Mouse (Mus musculus) cerebral cortex, adult 2 months (tissue): Measurements from ENCODE around the gene Dus2.

ENCODE experiments used
- WGBS: fragments of 180-500 bp; shearing (Covaris S2); methylation state at CpG from one replicate; pipeline ENCODE4 v1.1.7; 2018; 5-methylcytosine and 5-hydroxymethylcytosine counted together

The Dus2 gene

DNA sequence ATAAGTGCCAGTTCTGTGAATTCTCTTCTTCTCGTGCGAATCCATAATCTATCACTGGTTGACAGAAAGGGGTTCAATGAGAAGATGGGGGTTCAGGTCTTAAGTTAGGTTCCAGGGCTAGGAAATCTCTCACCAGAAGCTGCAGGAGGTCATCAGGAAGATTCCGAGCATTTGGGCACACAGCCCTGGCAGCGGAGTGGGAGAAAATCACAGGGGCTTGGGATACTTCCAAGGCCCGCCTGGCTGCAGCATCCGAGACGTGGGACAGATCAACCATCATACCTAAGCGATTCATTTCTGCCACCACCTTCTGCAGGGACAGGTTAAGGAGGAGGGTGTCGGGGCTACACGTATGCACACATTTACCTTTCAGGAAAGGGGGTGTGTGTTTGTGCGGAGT is 2.6 kb upstream of the Dus2 start:
- 83% methylated on average over 11 of the region's 11 CpGs for WGBS

DNA sequence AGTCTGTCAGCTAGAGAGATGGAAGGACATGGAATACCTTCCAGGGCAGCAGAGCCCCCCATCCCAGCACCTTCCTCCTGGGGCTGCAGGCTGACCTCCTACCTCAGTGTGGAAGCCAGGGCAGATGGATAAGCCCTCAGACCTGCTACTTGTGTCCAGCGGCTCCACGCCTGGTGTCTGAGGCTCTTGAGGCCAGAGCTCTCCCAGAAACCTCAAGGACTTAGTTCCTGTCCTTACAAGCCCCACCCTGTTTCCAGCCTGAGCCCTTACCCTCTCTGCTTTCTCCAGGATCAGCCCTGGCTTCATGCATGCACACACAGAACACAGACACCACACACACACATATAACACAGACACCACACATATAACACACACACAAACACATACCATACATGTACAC is 409 bp downstream of the Dus2 start:
- 91% methylated on average over 2 of the region's 2 CpGs for WGBS

DNA sequence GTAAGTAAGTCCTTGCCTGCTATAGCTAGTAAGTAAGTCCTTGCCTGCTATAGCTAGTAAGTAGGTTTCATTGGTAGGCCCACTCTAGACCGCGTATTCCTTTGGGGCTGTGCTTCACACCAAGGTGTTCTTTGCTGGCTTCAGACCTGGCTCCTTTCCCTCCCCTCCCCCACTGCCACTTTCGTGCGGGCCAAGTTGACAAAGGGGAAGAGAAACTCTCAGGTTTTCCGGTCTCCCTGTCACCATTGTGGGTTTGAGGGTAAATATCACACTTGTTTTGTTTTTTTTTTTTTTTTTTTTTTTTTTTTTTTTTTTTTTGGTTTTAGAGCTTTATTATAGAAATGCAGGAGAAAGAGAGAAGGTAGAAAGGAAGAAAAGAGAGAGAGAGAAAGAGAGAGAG is 1.4 kb downstream of the Dus2 start:
- 72% methylated on average over 5 of the region's 5 CpGs for WGBS

DNA sequence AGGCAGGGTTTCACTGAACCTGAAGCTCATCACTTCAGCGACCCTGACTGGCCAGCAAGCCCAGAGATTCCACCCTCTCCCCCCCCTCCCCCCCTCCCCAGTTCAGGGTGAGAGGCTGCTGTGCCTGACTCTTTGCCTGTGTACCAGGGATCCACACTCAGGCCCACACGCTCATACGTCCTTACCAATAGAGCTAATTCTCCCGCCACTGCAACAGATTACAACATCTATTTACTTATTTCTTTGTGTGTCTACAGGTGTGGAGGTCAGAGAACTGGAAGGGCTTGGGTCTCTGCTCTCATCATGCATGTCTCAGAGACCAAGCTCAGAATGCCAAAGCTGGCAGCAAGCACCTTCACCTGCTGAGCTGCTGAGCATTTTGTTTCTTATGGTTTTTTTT is 2.1 kb downstream of the Dus2 start:
- 67% methylated on average over 4 of the region's 4 CpGs for WGBS

DNA sequence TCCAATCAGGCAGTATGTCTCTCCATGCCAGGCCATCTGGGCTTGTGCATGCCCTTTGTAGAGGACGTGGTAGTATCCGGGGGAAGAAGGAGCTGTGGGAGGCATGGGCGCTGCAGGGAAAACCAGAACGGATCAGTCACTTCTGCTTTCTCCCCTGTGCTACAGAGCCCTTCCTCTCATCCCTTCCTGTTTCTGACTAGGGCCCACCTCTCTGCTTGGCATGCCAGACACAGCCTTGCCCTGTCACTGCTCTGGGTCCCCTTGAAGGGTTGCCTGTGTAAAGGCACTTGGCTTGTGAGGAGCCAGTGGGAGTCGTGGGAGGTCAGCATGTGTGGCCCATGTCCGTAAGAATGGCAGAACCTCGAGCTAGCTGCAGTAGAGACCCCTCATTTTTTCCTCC is 5.2 kb downstream of the Dus2 start:
- WGBS: 70% methylated on average over 7 of the region's 7 CpGs

DNA sequence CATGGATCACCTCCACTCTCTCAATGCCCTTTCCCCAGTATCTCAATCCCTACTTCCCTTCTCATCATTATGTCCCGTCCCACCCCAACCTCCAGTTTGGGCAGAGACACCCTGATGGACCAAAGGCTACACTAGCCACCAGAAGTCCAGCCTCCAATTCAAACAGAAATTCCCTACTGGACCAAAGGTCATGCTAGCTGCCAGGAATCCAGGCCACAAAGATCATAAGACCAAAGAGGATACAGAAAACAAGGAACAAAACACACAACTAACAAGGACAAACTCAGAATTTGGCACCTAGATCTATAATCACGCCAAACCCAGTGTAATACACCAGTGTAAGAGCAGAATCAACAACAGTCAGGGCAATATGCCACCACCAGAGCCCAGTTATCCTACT is 7.8 kb downstream of the Dus2 start:
- 87% methylated on average over 2 of the region's 2 CpGs for WGBS

DNA sequence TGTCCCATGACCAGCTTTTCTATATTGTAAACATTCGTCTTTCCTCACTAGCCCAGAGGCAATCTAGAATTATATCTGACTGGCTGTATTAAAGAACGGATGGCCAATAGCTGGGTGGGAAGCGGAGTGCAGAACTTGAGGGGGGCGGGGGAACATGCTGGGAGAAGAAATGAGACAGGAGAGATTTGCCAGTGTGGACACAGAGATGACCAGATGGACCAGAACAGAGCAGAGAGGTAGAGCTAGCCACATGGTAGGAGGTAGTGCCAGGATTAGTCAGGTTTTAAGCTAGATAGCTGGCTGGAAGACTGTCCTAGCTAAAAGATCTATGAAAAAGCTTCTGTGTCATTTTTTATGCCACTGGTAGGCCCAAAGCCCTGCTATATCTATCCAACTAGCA is 10.8 kb downstream of the Dus2 start:
- 86% methylated on average over 4 of the region's 4 CpGs for WGBS

DNA sequence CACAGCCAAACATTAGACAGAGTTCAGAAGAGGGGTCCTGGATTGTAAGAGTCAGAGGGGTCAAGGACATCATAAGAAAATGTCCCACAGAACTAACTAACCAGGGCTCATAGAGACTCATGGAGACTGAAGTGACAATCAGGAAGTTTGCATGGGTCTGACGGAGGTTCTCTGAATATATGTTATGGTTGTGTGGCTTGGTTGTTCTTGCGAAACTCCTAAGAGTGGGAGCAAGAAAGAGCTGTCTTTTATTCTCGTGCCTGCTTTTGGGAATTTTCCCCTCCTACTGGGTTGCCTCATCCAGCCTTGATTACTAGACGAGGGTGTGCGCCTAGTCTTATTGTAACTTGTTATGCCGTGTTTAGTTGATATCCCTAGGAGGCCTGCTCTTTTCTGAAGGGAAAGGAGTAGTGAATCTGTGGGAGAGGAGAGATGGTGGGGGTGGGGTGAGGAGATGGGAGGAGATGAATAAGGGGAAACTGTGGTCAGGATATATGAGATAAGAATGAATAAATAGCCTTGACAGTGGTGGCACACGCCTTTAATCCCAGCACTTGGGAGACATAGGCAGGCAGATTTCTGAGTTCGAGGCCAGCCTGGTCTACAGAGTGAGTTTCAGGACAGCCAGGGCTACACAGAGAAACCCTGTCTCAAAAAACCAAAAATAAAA is 13.5 kb downstream of the Dus2 start:
- WGBS: 74% methylated on average over 8 of the region's 8 CpGs

DNA sequence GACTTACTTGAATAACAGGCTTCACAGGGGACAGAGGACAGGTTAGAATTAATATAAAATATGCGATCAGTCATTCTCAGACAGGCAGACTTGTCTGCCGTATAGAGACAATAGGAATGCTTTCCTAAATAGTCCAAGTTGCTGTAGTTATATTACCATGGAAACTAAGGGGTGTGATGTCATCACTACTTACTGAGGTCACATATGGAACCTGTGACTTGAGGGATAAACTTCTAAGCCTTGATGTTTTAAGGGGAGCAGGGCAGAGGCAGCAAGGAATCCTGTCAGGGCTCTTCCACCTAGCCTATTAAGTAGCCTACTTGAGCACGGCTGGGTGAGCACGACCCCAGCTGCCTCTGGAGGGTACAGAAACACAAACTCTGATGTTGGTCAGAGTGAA is 14.7 kb downstream of the Dus2 start, which contains the start of gene Dpep2nb:
Gene Dpep2nb (minus strand): TSS at position 101 of the 400 bp plus-strand sequence.
- 78% methylated on average over 4 of the region's 4 CpGs for WGBS

DNA sequence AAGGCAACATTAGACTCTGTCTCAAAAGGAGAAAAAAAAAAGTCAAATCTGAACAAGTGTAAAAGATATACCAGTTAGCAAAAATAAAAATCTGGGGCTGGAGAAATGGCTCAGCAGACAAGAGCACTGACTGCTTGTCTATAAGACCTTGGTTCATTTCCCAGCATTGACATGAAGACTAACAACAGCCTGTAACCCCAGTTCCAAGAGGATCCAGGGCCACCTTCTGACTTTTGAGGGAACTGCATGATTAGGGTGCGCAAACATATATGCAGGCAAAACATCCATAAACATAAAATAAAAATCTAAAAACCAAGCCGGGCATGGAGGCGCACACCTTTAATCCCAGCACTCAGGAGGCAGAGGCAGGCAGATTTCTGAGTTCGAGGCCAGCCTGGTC is 15.3 kb downstream of the Dus2 start:
- 90% methylated on average over 4 of the region's 4 CpGs for WGBS

DNA sequence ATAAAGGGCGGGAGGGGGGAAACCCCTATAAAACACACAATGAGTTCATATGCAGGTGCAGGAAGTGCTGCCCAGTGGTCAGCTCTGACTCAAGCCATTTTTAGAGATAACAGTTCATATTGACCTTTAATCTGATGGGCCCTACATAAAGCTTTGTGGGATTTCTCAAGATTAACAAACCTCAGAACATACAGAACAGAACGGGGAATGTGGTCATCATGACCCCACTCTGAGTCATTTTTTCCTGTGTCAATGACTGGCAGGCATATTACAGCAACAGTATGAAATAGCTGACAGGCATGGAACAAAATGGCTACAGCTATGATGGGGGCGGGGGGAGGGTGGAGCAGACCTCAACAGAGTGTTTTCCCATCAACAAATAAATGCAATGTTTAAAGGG is 16.0 kb downstream of the Dus2 start:
- whole genome bisulfite sequencing: 76% methylated on average over 3 of the region's 3 CpGs

DNA sequence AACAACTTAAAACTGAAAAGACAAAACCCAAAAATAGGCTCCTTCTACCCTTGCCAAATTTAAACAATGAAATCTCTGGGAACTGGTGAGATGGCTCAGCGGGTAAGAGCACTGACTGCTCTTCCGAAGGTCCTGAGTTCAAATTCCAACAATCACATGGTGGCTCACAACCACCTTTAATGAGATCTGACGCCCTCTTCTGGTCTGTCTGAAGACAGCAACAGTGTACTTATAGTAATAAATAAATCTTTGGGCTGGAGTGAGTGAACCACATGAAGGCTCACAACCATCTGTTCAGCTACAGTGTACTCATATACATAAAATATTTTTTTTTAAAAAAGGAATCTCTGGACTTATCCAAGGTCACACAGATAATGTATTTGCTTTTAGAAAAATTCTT is 16.8 kb downstream of the Dus2 start:
- 66% methylated on average over 3 of the region's 3 CpGs for WGBS

DNA sequence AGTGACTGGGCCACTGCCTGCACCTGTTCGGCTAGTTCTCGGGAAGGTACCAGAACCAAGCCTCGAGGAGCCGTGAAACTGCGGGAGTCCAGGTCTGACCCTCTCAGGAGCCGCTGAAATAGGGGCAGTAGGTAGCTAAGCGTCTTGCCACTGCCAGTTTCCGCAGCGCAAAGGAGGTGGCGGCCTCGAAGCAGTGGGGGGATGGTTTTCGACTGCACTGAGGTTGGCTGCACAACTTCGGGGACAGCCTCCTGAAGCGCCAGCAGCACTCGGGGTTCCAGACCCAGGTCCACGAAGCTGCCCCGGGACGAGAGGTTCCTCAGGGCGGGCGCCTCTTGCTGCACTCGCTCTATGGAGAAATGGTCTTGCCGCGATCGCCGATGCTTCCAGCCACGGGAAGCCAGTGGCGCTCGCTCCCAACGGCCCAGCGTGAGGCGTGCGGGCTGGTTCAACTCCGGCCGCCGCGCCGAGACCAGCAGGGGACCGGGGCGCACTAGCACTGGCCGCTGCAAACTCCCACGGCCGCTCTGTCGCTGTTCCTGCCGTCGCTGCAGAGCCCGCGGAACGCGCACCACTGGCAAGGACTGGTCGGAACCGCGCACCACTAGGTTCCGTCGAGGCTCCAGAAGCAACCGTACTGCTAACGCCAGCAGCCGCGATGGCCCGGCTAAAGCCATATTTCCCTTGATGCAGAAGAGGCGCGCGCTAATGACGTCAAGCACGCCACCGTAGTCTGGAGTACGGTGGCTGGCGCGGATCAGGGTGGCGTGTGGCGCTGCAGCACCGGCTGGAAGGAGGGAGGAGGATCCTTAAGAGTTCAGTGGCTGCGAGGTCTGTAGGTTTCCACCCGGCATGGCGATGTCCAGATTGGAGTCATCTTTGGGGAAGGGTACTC is 19.9 kb downstream of the Dus2 start:
- 1% methylated on average over 74 of the region's 74 CpGs for WGBS

DNA sequence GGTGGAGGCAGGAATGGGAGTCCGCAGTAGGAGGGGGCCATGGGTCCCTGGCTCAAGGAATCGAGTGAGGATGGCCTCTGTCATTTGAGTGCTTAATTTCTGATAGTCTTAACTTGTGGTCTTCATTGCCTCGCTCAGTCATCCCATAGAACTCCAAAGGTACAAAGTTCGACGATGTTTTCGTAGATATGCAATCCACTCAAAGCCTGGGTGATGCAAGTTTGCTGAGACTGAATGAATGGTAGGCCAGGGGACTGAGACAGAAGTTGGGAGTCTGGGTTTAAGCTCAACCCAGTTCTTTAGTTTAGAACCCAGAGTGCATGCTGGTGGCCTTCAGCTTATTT is 20.5 kb downstream of the Dus2 start, which contains the start of gene Ddx28:
Gene Ddx28 (minus strand): TSS at position 240 of the 344 bp plus-strand sequence.
- WGBS: under 1% methylated on average over 6 of the region's 6 CpGs

DNA sequence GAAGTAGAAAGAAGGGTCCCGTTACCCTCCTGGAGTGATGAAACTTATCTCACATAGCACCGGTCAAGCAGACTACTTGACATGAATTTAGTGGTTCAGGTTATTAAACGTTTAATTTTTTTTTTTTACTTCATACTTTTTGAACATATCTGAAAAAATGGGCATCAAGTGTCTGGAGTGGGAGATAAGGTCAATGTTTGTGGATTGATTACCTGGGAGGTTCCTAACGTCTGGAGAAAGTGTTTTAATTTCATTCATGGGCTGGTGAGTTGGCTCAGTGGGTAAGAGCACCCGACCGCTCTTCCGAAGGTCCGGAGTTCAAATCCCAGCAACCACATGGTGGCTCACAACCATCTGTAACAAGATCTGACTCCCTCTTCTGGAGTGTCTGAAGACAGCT is 21.1 kb downstream of the Dus2 start:
- WGBS: 84% methylated on average over 8 of the region's 8 CpGs

DNA sequence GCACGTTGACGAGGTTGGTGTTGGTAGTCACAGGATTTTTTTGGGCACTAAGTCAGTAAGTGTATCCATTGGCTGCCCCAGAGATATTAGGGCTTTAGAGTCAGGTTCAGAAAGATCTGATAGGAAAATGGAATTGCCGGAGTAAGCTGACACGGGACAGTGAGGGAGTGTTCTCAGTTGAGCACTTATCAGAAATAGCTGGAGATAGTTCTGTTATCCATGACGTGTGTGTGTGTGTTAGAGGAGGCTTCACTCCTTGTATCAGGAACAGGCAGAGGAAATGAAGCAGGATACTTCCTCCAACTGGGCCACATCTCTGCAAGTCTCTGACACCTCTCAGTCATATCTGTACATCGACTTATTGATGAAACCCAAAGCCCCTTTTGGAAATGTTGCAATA is 25.1 kb downstream of the Dus2 start:
- WGBS: 91% methylated on average over 6 of the region's 6 CpGs

DNA sequence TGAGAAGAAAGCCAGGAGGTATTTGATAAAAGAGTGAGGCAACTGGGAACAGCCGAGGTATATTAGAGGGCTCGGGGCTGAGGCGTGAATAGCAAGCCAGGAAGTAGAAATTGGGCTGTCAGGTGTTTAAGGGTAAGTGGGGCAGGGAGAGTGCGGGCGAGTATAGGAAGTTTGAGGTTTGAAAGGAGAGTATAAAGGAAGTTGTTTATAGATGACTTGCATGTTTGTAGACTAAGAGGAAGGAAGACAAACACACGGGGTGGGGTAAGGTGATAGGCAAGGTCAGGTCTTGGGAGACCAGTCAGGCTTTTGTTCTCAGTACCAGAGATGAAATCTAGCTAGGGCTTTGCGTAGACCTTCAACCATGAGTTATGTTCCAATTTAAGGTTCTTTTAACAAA is 26.0 kb downstream of the Dus2 start:
- 88% methylated on average over 7 of the region's 7 CpGs for WGBS

DNA sequence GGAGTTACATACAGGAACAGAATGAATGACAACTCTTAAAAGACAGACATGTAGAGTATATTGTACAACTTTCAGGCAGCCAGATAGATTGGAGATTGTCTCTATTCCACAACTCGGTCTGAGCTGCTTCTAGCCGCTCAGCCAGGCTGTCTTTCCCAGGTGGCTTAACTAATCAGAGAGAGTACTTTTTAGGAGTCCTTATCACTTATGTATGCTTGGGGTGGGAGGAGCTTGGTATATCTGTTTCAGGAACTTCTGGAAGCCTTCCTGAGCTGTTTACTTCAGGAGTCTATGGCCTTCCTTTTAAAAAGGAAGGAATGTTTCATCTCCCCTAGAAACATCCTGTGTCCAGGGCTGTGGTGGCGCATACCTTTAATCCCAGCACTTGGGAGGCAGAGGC is 26.9 kb downstream of the Dus2 start:
- 91% methylated on average over 3 of the region's 3 CpGs for WGBS

DNA sequence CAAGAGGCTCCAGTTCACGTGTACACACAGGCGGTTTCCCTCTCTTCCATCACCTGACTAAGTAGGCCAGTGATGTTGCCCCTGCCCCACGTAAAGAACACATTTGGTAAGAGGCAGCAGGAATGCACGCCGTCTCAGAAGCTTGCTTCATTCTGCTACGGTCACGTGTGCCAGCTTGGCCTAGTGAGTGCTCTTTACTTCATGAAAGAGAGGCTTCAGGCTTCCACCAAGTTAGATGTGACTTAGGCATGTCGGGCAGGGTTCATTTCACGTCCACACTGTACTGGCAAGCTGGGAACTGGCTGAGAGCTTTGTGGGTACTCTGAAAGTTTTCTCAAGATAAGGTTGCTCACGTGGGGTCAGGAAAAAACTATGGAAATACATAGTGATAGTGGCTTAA is 47.6 kb downstream of the Dus2 start:
- WGBS: 94% methylated on average over 10 of the region's 10 CpGs

DNA sequence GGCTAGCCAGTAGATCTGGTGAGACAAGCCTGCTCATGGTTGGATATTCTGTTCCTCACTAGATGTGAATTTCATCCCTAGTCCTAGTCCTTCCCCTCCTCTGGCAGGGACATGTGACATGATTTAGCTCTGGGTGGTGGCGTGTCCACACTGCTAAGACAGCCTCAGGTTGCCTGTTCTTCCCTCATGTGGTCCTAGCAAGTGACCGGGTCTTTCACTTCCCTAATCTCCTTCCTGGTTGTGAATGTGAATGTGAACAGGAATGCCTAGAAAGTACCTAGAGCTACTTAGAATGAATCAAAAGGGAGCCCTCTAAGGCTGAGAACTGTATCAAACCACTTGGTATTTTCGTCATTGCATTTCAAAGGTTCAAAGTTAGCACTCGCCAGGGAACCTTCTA is 48.5 kb downstream of the Dus2 start:
- WGBS: 88% methylated on average over 4 of the region's 4 CpGs

DNA sequence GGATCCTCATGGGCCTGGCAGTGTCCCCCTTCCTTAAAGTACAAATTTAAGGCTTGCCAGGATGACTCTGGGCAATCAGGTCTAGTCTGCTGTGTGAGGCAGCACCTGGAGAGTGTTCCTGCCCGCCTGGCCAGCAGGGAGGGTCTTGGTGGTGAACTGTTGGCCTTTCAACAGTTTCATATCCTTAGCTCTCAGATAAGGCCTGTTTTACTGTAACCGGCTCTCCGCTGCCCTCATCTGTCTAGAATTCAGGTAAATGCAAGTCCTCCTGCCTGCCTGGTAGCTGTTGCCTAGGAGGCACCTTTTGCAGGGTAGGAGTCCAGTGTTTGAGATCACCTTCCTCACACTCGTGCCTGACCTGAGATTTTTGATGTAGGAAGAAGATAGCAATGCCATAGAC is 49.1 kb downstream of the Dus2 start:
- WGBS: 88% methylated on average over 4 of the region's 4 CpGs

DNA sequence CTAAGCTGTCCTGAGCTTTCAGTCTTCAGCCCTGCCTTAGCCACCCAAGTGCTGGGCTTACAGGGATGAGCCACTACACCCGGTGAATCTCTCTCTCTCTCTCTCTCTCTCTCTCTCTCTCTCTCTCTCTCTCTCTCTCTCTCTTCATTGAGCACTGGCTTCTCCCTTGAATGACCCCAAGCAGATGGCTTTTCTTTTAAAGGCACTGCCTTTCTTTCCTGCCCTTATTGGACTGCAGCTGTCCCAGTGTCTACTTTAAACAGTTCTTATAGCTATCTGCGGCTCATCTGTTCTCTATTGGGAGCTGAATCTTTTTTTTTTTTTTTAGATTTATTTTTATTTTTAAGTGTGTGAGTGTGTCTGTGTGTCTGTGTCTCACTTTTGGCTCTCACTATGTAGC is 51.9 kb downstream of the Dus2 start:
- WGBS: 79% methylated on average over 2 of the region's 2 CpGs

DNA sequence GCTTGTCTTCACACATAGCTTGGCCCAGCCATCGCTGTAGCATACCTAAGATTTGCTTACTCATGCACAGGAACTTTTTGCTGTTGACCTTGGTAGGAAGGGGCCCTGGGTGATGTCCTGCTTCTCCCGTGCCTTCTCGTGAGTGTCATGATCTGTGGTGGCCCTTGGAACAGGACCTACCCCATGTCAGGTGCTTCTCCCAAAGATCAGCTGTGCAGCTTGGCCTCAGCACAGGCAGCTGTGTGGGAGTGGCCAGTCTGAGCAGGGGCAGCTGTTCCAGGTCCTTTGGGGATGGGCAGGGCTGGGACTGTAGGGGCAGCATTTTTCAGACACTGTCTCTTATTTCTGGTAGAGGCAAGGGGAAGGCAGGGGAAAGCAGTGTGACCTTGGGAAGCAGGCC is 53.0 kb downstream of the Dus2 start:
- 78% methylated on average over 3 of the region's 3 CpGs for WGBS
